Mouse (Mus musculus): ENCODE measurements around the gene Fam57b. TPM values are rescaled to one million over a fixed set of nuclear protein-coding genes. Genes with fewer than 3 reads are reported as not detected.
A peak's percentile ranks its signal among the peaks of the same experiment; 100 is the strongest.

Gene Fam57b
- 2.4 and 2.5 TPM in 2 replicates for polyA plus RNA-seq (2014; fragmentation: Nextera tagmentation; extraction: Ambion mirVana)

DNA sequence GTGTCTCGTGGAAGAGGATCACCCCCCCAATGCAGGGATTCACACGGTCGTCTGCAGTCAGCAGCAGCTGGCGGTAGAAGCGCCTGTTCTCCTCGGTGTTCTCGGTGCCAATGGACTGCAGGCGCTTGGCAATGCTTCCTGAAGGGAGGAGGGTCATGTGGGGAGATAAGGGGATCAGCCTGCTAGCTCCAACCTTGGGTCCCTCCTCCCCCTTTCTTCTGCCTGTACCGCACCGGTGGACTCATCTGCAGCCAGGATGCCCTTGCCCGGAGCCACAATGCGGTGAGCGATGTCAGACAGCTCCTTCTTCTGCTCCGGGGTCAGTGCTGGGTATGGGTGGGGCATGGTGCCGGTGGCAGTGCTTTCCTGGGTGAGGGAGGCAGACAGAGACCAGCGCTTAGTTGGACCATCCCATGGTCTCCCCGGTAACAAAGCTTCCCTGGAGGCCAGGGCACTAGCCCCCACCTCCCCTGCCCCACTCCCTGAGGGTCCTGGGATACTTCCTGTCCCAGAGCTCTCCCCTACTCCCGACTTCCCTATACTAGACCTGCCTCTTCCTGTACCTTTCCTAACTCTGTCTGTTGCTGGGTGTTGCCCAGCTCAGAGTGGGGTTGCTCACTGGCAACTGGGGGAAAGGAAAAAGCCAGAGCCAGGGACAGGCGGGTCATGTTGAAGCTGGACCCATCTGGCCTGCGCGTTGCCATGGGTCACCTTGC is at the start of gene Fam57b:
Gene Fam57b, plus strand, starts transcription at position 258 of the 716 bp plus-strand sequence.
- Histone ChIP-seq H3K4me2 (ENCODE audit: low read depth, low read length) (peak within 1 kb of the TSS; percentile 73), H3K4me1 (ENCODE audit: control insufficient read depth, insufficient read depth, low read length) (peaks cover 3% of the 10 kb centered on the region), H3K27me3 (ENCODE audit: control insufficient read depth, insufficient read depth, low read length) (no peaks in the 10 kb centered on the region), H3K27ac (replicated peaks; ENCODE audit: low read depth, low read length) (peak within 1 kb of the TSS; percentile 84), H3K4me3 (ENCODE audit: low read depth, low read length) (peak within 1 kb of the TSS; percentile 87), H3K9ac (replicated peaks; ENCODE audit: low read length) (peak within 1 kb of the TSS; percentile 88), H3K36me3 (replicated peaks; ENCODE audit: control insufficient read depth, insufficient read depth, low read depth, low read length) (peaks cover 9% of the 10 kb centered on the region), H3K9me3 (replicated peaks; ENCODE audit: control insufficient read depth, low read length) (no peaks in the 10 kb centered on the region)
- ATAC-seq (replicated peaks; ENCODE audit: insufficient number of reproducible peaks, low FRiP score, low TSS enrichment, low read depth) (no peak), DNase-seq (ENCODE audit: low spot score) (peak; percentile 12)
- WGBS, result 35% methylated on average over 21 of the region's 21 CpGs

DNA sequence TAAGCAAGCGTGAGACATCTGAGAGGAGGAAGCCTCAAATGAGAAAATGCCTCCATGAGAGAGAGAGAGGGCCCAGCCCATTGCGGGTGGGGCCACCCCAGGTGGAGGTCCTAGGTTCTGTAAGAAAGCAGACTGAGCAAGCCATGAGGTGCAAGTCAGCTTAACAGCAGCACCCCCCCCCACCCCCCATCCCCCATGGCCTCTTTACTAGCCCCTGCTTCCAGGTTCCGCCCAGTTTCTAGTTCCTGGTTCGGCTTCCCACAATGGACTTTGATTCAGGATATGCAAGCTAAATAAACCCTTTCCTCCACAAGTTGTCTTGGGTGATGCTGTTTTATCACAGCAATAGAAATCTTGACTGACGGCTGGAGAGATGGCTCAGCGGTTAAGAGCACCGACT is 48.6 kb upstream of the Fam57b start:
- no peak overlapping the region for H3K4me3 ChIP-seq (ENCODE audit: low read depth, low read length)
- no peaks in the 10 kb centered on the region for H3K36me3 ChIP-seq (replicated peaks; ENCODE audit: control insufficient read depth, insufficient read depth, low read depth, low read length)
- no peak for DNase-seq (ENCODE audit: low spot score)
- no peak for ATAC-seq (replicated peaks; ENCODE audit: insufficient number of reproducible peaks, low FRiP score, low TSS enrichment, low read depth)
- H3K9me3 ChIP-seq (replicated peaks; ENCODE audit: control insufficient read depth, low read length), result no peaks in the 10 kb centered on the region
- WGBS, result 73% methylated on average over 7 of the region's 7 CpGs
- no peak overlapping the region for H3K27ac ChIP-seq (replicated peaks; ENCODE audit: low read depth, low read length)
- H3K4me1 ChIP-seq (ENCODE audit: control insufficient read depth, insufficient read depth, low read length), result no peaks in the 10 kb centered on the region
- H3K9ac ChIP-seq (replicated peaks; ENCODE audit: low read length), result no peak overlapping the region
- H3K4me2 ChIP-seq (ENCODE audit: low read depth, low read length), result no peak overlapping the region
- no peaks in the 10 kb centered on the region for H3K27me3 ChIP-seq (ENCODE audit: control insufficient read depth, insufficient read depth, low read length)

DNA sequence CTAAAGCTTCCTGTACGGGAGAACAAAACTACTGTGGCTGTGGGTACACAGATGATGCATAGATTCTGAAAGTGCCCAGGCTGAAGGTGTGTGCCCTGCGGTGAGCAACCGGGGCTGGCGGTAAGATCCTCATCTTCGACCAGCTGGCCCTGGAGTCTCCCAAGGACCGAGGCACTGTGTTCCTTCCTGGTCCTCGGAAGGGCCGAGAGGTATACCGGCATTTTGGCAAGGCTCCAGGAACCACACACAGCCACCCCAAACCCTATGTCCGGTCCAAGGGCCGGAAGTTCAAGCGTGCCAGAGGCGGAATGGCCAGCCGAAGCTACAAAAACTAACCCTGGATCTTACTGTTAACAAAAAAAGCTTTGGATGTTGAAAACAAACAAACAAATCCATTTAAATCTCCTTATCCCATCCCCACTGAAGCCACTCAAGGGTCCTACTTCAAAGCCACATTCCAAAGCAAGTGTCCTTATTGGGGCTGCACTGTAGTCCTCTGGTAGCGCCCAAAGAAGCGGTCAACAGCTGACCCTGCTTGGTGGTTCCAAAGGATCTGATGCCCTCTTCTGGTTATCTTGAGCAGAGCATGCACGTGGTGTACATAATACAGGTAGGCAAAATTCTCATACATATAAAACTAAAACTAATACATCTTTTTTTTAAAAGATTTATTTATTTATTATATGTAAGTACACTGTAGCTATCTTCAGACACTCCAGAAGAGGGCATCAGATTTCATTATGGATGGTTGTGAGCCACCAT is 47.7 kb upstream of the Fam57b start:
- no peak overlapping the region for H3K4me3 ChIP-seq (ENCODE audit: low read depth, low read length)
- no peaks in the 10 kb centered on the region for H3K4me1 ChIP-seq (ENCODE audit: control insufficient read depth, insufficient read depth, low read length)
- H3K27ac ChIP-seq (replicated peaks; ENCODE audit: low read depth, low read length), result no peak overlapping the region
- H3K9ac ChIP-seq (replicated peaks; ENCODE audit: low read length), result no peak overlapping the region
- no peaks in the 10 kb centered on the region for H3K9me3 ChIP-seq (replicated peaks; ENCODE audit: control insufficient read depth, low read length)
- 96% methylated on average over 17 of the region's 17 CpGs for WGBS
- no peaks in the 10 kb centered on the region for H3K27me3 ChIP-seq (ENCODE audit: control insufficient read depth, insufficient read depth, low read length)
- DNase-seq (ENCODE audit: low spot score) (no peak), ATAC-seq (replicated peaks; ENCODE audit: insufficient number of reproducible peaks, low FRiP score, low TSS enrichment, low read depth) (no peak)
- no peaks in the 10 kb centered on the region for H3K36me3 ChIP-seq (replicated peaks; ENCODE audit: control insufficient read depth, insufficient read depth, low read depth, low read length)
- no peak overlapping the region for H3K4me2 ChIP-seq (ENCODE audit: low read depth, low read length)

DNA sequence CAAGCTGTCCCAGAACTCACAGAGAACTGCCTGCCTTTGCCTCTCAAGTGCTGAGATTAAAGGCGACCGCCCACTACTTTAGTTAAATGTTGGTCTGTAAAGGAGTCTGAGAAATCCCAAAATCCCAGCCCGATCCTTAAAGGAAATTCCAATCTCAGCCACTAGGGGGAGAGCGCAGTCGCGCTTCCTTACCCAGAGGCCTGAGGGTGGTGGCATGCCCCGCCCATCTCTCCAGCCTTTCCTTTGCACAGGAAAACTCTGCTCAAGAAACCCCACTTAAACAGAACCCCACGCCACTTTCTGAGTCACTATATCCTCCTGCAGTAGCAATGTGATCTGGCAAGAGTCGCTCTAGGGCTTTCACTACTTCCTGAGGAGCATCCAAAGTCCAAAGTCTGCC is 42.6 kb upstream of the Fam57b start:
- H3K27ac ChIP-seq (replicated peaks; ENCODE audit: low read depth, low read length), result no peak overlapping the region
- H3K36me3 ChIP-seq (replicated peaks; ENCODE audit: control insufficient read depth, insufficient read depth, low read depth, low read length), result no peaks in the 10 kb centered on the region
- DNase-seq (ENCODE audit: low spot score), result peak; percentile 93
- no peaks in the 10 kb centered on the region for H3K4me1 ChIP-seq (ENCODE audit: control insufficient read depth, insufficient read depth, low read length)
- no peak overlapping the region for H3K4me2 ChIP-seq (ENCODE audit: low read depth, low read length)
- ATAC-seq (replicated peaks; ENCODE audit: insufficient number of reproducible peaks, low FRiP score, low TSS enrichment, low read depth), result peak; percentile 64
- H3K9me3 ChIP-seq (replicated peaks; ENCODE audit: control insufficient read depth, low read length), result no peaks in the 10 kb centered on the region
- H3K9ac ChIP-seq (replicated peaks; ENCODE audit: low read length), result 0 out of 2 replicates have a peak overlapping the region, but pooled peaks have one; percentile 47
- WGBS, result 1% methylated on average over 9 of the region's 9 CpGs
- no peaks in the 10 kb centered on the region for H3K27me3 ChIP-seq (ENCODE audit: control insufficient read depth, insufficient read depth, low read length)
- H3K4me3 ChIP-seq (ENCODE audit: low read depth, low read length), result no peak overlapping the region

DNA sequence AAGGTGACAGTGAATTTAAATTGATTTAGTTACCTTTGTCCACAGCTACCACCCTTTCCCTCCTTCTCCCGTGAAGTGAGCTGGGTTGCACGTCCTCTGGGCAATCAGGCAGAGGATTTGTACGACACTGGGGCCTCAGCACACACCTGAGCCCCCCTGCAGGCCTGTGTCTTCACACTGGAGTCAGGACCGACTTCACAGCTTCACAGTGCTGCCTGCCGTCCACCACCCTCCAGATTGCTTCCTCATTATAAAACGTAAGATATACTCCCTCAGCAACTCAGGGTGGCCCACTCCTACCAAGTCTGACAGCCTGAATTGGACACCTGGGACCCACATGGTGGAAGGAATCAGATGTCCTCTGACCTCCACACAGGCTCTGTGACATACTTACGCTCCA is 38.9 kb upstream of the Fam57b start:
- Histone ChIP-seq H3K27ac (replicated peaks; ENCODE audit: low read depth, low read length) (no peak overlapping the region), H3K27me3 (ENCODE audit: control insufficient read depth, insufficient read depth, low read length) (no peaks in the 10 kb centered on the region), H3K4me3 (ENCODE audit: low read depth, low read length) (no peak overlapping the region), H3K9me3 (replicated peaks; ENCODE audit: control insufficient read depth, low read length) (no peaks in the 10 kb centered on the region), H3K36me3 (replicated peaks; ENCODE audit: control insufficient read depth, insufficient read depth, low read depth, low read length) (no peaks in the 10 kb centered on the region; the same call in 1 of the 2 replicates), H3K9ac (replicated peaks; ENCODE audit: low read length) (peak overlapping the region; percentile 18), H3K4me1 (ENCODE audit: control insufficient read depth, insufficient read depth, low read length) (no peaks in the 10 kb centered on the region), H3K4me2 (ENCODE audit: low read depth, low read length) (no peak overlapping the region)
- DNase-seq (ENCODE audit: low spot score), result no peak
- WGBS, result 57% methylated on average over 7 of the region's 7 CpGs
- ATAC-seq (replicated peaks; ENCODE audit: insufficient number of reproducible peaks, low FRiP score, low TSS enrichment, low read depth), result no peak

DNA sequence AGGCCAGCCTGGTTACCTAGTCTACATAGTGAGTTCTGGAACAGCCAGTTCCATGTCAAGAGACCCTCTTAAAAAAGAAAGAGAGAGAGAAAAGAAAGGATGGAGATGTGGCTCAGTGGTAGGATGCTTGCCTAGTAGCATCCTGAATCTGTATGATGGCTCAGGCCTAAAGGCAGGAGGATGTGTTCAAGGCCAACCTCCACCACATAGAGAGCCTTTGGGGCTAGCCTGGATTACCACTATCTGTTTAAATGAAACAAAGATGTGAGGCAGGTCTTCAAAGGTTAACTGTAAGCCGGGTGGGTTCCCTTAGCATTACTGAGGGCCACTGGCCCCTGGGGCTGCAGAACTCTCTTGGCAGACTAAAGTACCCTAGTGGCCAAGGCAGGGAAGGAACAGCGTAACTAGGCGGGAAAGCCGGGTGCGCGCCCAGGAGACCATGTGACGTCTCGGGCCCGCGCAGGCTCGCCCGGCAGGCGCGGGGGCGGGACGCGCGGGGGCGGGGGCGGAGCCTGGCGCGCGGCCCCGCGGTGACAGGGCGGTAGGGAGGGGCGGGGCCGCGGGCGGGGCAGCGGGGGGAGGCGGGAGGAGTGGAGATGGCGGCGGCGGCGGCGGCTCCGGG is 38.3 kb upstream of the Fam57b start, which contains the start of gene Mapk3:
Gene Mapk3, plus strand, starts transcription at position 552 of the 622 bp plus-strand sequence.
- WGBS, result 1% methylated on average over 11 of the region's 38 CpGs

GRCm38 (mm10) chr7:126759672-126760390 is 37.6 kb upstream of the Fam57b start:
- no peaks in the 10 kb centered on the region; the same call in 1 of the 2 replicates for H3K36me3 ChIP-seq (replicated peaks; ENCODE audit: control insufficient read depth, insufficient read depth, low read depth, low read length)
- no peak for DNase-seq (ENCODE audit: low spot score)
- peak overlapping the region; percentile 74 for H3K4me3 ChIP-seq (ENCODE audit: low read depth, low read length)
- peak overlapping the region; percentile 77 for H3K27ac ChIP-seq (replicated peaks; ENCODE audit: low read depth, low read length)
- ATAC-seq (replicated peaks; ENCODE audit: insufficient number of reproducible peaks, low FRiP score, low TSS enrichment, low read depth), result peak; percentile 27
- H3K9me3 ChIP-seq (replicated peaks; ENCODE audit: control insufficient read depth, low read length), result no peaks in the 10 kb centered on the region
- peak overlapping the region; percentile 89 for H3K9ac ChIP-seq (replicated peaks; ENCODE audit: low read length)
- no peaks in the 10 kb centered on the region for H3K27me3 ChIP-seq (ENCODE audit: control insufficient read depth, insufficient read depth, low read length)
- no peaks in the 10 kb centered on the region for H3K4me1 ChIP-seq (ENCODE audit: control insufficient read depth, insufficient read depth, low read length)
- WGBS, result under 1% methylated on average over 22 of the region's 24 CpGs
- peak overlapping the region; percentile 85 for H3K4me2 ChIP-seq (ENCODE audit: low read depth, low read length)

More for the DNA sequence above, 38.3 kb upstream of the Fam57b start, which contains the start of gene Mapk3:
- Histone ChIP-seq H3K4me2 (ENCODE audit: low read depth, low read length) (peak within 1 kb of the TSS; percentile 85), H3K36me3 (replicated peaks; ENCODE audit: control insufficient read depth, insufficient read depth, low read depth, low read length) (no peaks in the 10 kb centered on the region; the same call in 1 of the 2 replicates), H3K9ac (replicated peaks; ENCODE audit: low read length) (peak within 1 kb of the TSS; percentile 89), H3K4me1 (ENCODE audit: control insufficient read depth, insufficient read depth, low read length) (no peaks in the 10 kb centered on the region), H3K27me3 (ENCODE audit: control insufficient read depth, insufficient read depth, low read length) (no peaks in the 10 kb centered on the region), H3K27ac (replicated peaks; ENCODE audit: low read depth, low read length) (peak within 1 kb of the TSS; percentile 77), H3K9me3 (replicated peaks; ENCODE audit: control insufficient read depth, low read length) (no peaks in the 10 kb centered on the region), H3K4me3 (ENCODE audit: low read depth, low read length) (peak within 1 kb of the TSS; percentile 74)
- peak; percentile 36; the same call in 1 of the 2 replicates for ATAC-seq (replicated peaks; ENCODE audit: insufficient number of reproducible peaks, low FRiP score, low TSS enrichment, low read depth)
- DNase-seq (ENCODE audit: low spot score), result peak; percentile 95
